Mouse (Mus musculus) brown adipose tissue, adult 24 weeks (tissue): ENCODE results near the gene Tle3. TPM values are rescaled to one million over a fixed set of nuclear protein-coding genes. Genes with fewer than 3 reads are reported as not detected.

ENCODE experiments used
- H3K27ac ChIP-seq: fragments of 200-500 bp; replicated peaks from 2 replicates; pipeline ENCODE4 v1.5.1; 2012; ENCODE audit warnings: low read depth, mild to moderate bottlenecking, low read length
- H3K4me1 ChIP-seq: fragments of 200-500 bp; 2 replicates; pipeline ENCODE4 v1.6.1; 2012; ENCODE audit warnings: low read length, mixed read lengths; ENCODE audit not compliant: control insufficient read depth, insufficient read depth, insufficient read length
- H3K4me3 ChIP-seq: fragments of 200-500 bp; 2 replicates; pipeline ENCODE4 v1.5.1; 2012; ENCODE audit warnings: low read depth, mild to moderate bottlenecking, low read length, moderate library complexity; ENCODE audit not compliant: insufficient read depth
- polyA plus RNA-seq: library from polyadenylated mRNA; stranded (reverse); fragments of >200 nt; gene quantifications from 2 replicates; pipeline ENCODE4 v1.2.4, GENCODE M21; 2012; ENCODE audit not compliant: missing spikeins, insufficient read depth, insufficient read length

Gene Tle3
- polyA plus RNA-seq, 1 experiment = 31.6 TPM

- Histone ChIP-seq H3K4me1 (peaks cover 18% of the 10 kb centered on the region), H3K4me3 (no peak overlapping the region), H3K27ac (no peak overlapping the region)
These were observed 3.5 kb upstream of the Tle3 start for GRCm38 (mm10) chr9:61368567-61369240.

- H3K4me1 ChIP-seq = peaks cover 18% of the 10 kb centered on the region
- H3K4me3 ChIP-seq = peak overlapping the region; percentile 36
- no peak overlapping the region for H3K27ac ChIP-seq
These were observed 2.6 kb upstream of the Tle3 start for GRCm38 (mm10) chr9:61369316-61370273.

GRCm38 (mm10) chr9:61370454-61370888, 1.7 kb upstream of the Tle3 start:
- H3K4me3 ChIP-seq = peak overlapping the region; percentile 68
- H3K4me1 ChIP-seq = peaks cover 20% of the 10 kb centered on the region
- H3K27ac ChIP-seq = peak overlapping the region; percentile 84

GRCm38 (mm10) chr9:61370889-61371754, 1.0 kb upstream of the Tle3 start:
- Histone ChIP-seq H3K27ac (peak overlapping the region; percentile 84), H3K4me1 (peaks cover 21% of the 10 kb centered on the region)

GRCm38 (mm10) chr9:61372510-61372975, 377 bp downstream of the Tle3 start:
- Histone ChIP-seq H3K4me3 (peak overlapping the region; percentile 92), H3K27ac (peak overlapping the region; percentile 95), H3K4me1 (peaks cover 28% of the 10 kb centered on the region)

More at GRCm38 (mm10) chr9:61370889-61371754, 1.0 kb upstream of the Tle3 start:
- peak overlapping the region; percentile 68 for H3K4me3 ChIP-seq

- Histone ChIP-seq H3K27ac (peak overlapping the region; percentile 95), H3K4me3 (peak overlapping the region; percentile 92), H3K4me1 (peaks cover 26% of the 10 kb centered on the region)
These were observed 939 bp downstream of the Tle3 start for GRCm38 (mm10) chr9:61372976-61373633.

- H3K4me1 ChIP-seq = peaks cover 27% of the 10 kb centered on the region
- H3K27ac ChIP-seq = 0 out of 2 replicates have a peak overlapping the region, but pooled peaks have one; percentile 69
- H3K4me3 ChIP-seq = peak overlapping the region; percentile 92
These were observed 1.4 kb downstream of the Tle3 start for GRCm38 (mm10) chr9:61373634-61373941.

- Histone ChIP-seq H3K4me3 (peak overlapping the region; percentile 92), H3K4me1 (peaks cover 23% of the 10 kb centered on the region), H3K27ac (peak overlapping the region; percentile 69)
These were observed 2.1 kb downstream of the Tle3 start for GRCm38 (mm10) chr9:61373942-61374900.

- Histone ChIP-seq H3K4me3 (peak overlapping the region; percentile 92; the same call in 1 of the 2 replicates), H3K4me1 (peaks cover 19% of the 10 kb centered on the region), H3K27ac (peak overlapping the region; percentile 54; the same call in 1 of the 2 replicates)
These were observed 2.8 kb downstream of the Tle3 start for GRCm38 (mm10) chr9:61375002-61375401.

- Histone ChIP-seq H3K27ac (peak overlapping the region; percentile 33), H3K4me1 (peaks cover 21% of the 10 kb centered on the region), H3K4me3 (no peak overlapping the region)
These were observed 3.8 kb downstream of the Tle3 start for GRCm38 (mm10) chr9:61375802-61376561.

GRCm38 (mm10) chr9:61376650-61377049, 4.5 kb downstream of the Tle3 start:
- H3K27ac ChIP-seq = no peak overlapping the region
- no peak overlapping the region for H3K4me3 ChIP-seq
- peaks cover 18% of the 10 kb centered on the region for H3K4me1 ChIP-seq

- Histone ChIP-seq H3K27ac (no peak overlapping the region), H3K4me3 (no peak overlapping the region), H3K4me1 (peaks cover 18% of the 10 kb centered on the region)
These were observed 5.7 kb downstream of the Tle3 start for GRCm38 (mm10) chr9:61377706-61378479.
